Mouse (Mus musculus): ENCODE results near the gene Rangrf. TPM values are rescaled to one million over a fixed set of nuclear protein-coding genes. Genes with fewer than 3 reads are reported as not detected.

Rangrf gene
- total and polyA plus RNA-seq, 3 experiments = 159 to 207 TPM; not detected in 1

- no peaks in the 10 kb centered on the region for H3K9me3 ChIP-seq (replicated peaks; ENCODE audit: insufficient read depth, low read length)
- peak within 1 kb of the TSS; percentile 22 for H3K27ac ChIP-seq (ENCODE audit: control insufficient read depth, low read depth, low read length)
- peaks cover 0 to 19% of the 10 kb centered on the region in 2 experiments; a peak in 3 of 4 replicates for H3K4me1 ChIP-seq (ENCODE audit: control insufficient read depth in 1 of 2, insufficient read depth in 2 of 2, low read length in 2 of 2)
- H3K4me3 ChIP-seq (ENCODE audit: control insufficient read depth in 1 of 2, insufficient read depth in 1 of 2, low read depth in 2 of 2, low read length in 2 of 2) = peak within 1 kb of the TSS; percentile 78 to 82
- no peaks in the 10 kb centered on the region; a peak in 2 of 4 replicates for H3K36me3 ChIP-seq (ENCODE audit: control insufficient read depth in 1 of 2, insufficient read depth in 2 of 2, low read length in 2 of 2)
- H3K79me2 ChIP-seq (ENCODE audit: control insufficient read depth, insufficient read depth, low read length, poor library complexity) = no peaks in the 10 kb centered on the region; the same call in 1 of the 2 replicates
- H3K9ac ChIP-seq (ENCODE audit: control insufficient read depth, low read depth, low read length, poor library complexity, severe bottlenecking) = peak within 1 kb of the TSS; percentile 60
- H3K27me3 ChIP-seq (ENCODE audit: control insufficient read depth in 1 of 2, insufficient read depth in 2 of 2, low read length in 2 of 2) = no peaks in the 10 kb centered on the region
- DNase-seq (ENCODE audit: low read depth, low spot score) = peak; percentile 97
- TF ChIP-seq ZC3H11A (IDR thresholded peaks at IDR 0.05; ENCODE audit: low read depth, low read length) = no peak
- TF ChIP-seq MAZ (IDR thresholded peaks at IDR 0.05; ENCODE audit: low read depth, low read length) = peak; percentile 62; the same call in 1 of the 2 replicates
- TF ChIP-seq POLR2A (IDR thresholded peaks at IDR 0.05; ENCODE audit: control insufficient read depth in 1 of 2, insufficient read depth in 1 of 2, low read depth in 1 of 2, low read length in 2 of 2, poor library complexity in 1 of 2) = peak in 1 of 2 experiments; percentile 75; a peak in 2 of 4 replicates
- no peak for TF ChIP-seq MAFK (IDR thresholded peaks at IDR 0.05; ENCODE audit: borderline replicate concordance, low read depth, low read length)
- TF ChIP-seq HCFC1 (IDR thresholded peaks at IDR 0.05; ENCODE audit: low read depth, low read length) = peak; percentile 70
- 0 out of 2 replicates have a peak, but pooled peaks have one; percentile 23 for TF ChIP-seq ELF1 (IDR thresholded peaks at IDR 0.05; ENCODE audit: low read depth, low read length)
- 0 out of 2 replicates have a peak, but pooled peaks have one; percentile 0 for TF ChIP-seq CHD1 (IDR thresholded peaks at IDR 0.05; ENCODE audit: low read depth, low read length)
- peak; percentile 29 for TF ChIP-seq ZNF384 (IDR thresholded peaks at IDR 0.05; ENCODE audit: low read depth, low read length)
- peak in 1 of 2 experiments; percentile 41; a peak in 2 of 4 replicates for TF ChIP-seq EP300 (IDR thresholded peaks at IDR 0.05; ENCODE audit: low read depth in 1 of 2, low read length in 2 of 2)
- no peak for TF ChIP-seq TAL1 (IDR thresholded peaks at IDR 0.05; ENCODE audit: low read length)
- TF ChIP-seq CTCF (IDR thresholded peaks at IDR 0.05 in 2 of 3, conservative IDR thresholded peaks at IDR 0.05 in 1 of 3; ENCODE audit: control insufficient read depth in 1 of 3, insufficient read depth in 1 of 3, low read depth in 2 of 3, low read length in 3 of 3, poor library complexity in 1 of 3, severe bottlenecking in 1 of 3) = no peak; a peak in 1 of 6 replicates
- TF ChIP-seq USF2 (IDR thresholded peaks at IDR 0.05; ENCODE audit: borderline replicate concordance in 1 of 2, insufficient read depth in 1 of 2, low read depth in 1 of 2, low read length in 2 of 2) = no peak
- no peak for TF ChIP-seq MYB (IDR thresholded peaks at IDR 0.05; ENCODE audit: low read depth, low read length)
- TF ChIP-seq NRF1 (IDR thresholded peaks at IDR 0.05; ENCODE audit: insufficient read depth, low read depth, low read length, poor library complexity, severe bottlenecking) = no peak
- TF ChIP-seq TBP (IDR thresholded peaks at IDR 0.05; ENCODE audit: low read depth, low read length) = 0 out of 2 replicates have a peak, but pooled peaks have one; percentile 32
- no peak for TF ChIP-seq GABPA (IDR thresholded peaks at IDR 0.05; ENCODE audit: low read depth, low read length)
- TF ChIP-seq SMC3 (IDR thresholded peaks at IDR 0.05; ENCODE audit: low read depth, low read length) = no peak
- TF ChIP-seq NELFE (IDR thresholded peaks at IDR 0.05; ENCODE audit: low read depth, low read length) = peak; percentile 70
- TF ChIP-seq UBTF (IDR thresholded peaks at IDR 0.05; ENCODE audit: borderline replicate concordance, insufficient read depth, low read depth, low read length) = no peak
- peak; percentile 87; the same call in 1 of the 2 replicates for TF ChIP-seq SIN3A (IDR thresholded peaks at IDR 0.05; ENCODE audit: low read length)
- no peak for TF ChIP-seq GATA1 (IDR thresholded peaks at IDR 0.05; ENCODE audit: low read depth, low read length)
- TF ChIP-seq MXI1 (IDR thresholded peaks at IDR 0.05; ENCODE audit: low read depth, low read length) = peak; percentile 87
- TF ChIP-seq MEF2A (IDR thresholded peaks at IDR 0.05; ENCODE audit: extremely low read depth, insufficient replicate concordance, low read depth, low read length, poor library complexity, severe bottlenecking) = no peak
- TF ChIP-seq BHLHE40 (IDR thresholded peaks at IDR 0.05; ENCODE audit: borderline replicate concordance, low read depth, low read length) = no peak
- TF ChIP-seq MYC (IDR thresholded peaks at IDR 0.05; ENCODE audit: low read depth, low read length) = no peak
- peak; percentile 17; the same call in 1 of the 2 replicates for TF ChIP-seq RCOR1 (IDR thresholded peaks at IDR 0.05; ENCODE audit: low read depth, low read length)
- no peak for TF ChIP-seq KAT2A (conservative IDR thresholded peaks at IDR 0.05; ENCODE audit: low read depth, low read length)
- TF ChIP-seq POLR2AphosphoS2 (IDR thresholded peaks at IDR 0.05; ENCODE audit: low read length) = no peak
- no peak for TF ChIP-seq ZKSCAN1 (IDR thresholded peaks at IDR 0.05; ENCODE audit: low read depth, low read length)
- TF ChIP-seq CHD2 (IDR thresholded peaks at IDR 0.05; ENCODE audit: low read length) = no peak
- TF ChIP-seq USF1 (IDR thresholded peaks at IDR 0.05; ENCODE audit: low read depth, low read length) = no peak
- TF ChIP-seq POLR2AphosphoS5 (IDR thresholded peaks at IDR 0.05; ENCODE audit: borderline replicate concordance, low read depth, low read length) = no peak
- TF ChIP-seq JUND (IDR thresholded peaks at IDR 0.05; ENCODE audit: low read depth, low read length) = no peak
- 0 out of 2 replicates have a peak, but pooled peaks have one; percentile 50 for TF ChIP-seq ETS1 (IDR thresholded peaks at IDR 0.05; ENCODE audit: low read depth, low read length)
These were observed 7.4 kb downstream of the Rangrf start, which contains the start of gene Slc25a35 for GRCm38 (mm10) chr11:68967337-68968282. Slc25a35 (plus strand) TSS chr11:68968131.
